Mouse (Mus musculus) liver, postnatal 0 days (tissue): ENCODE measurements around the gene Kif1bp.

Source experiments
- CTCF ChIP-seq: sonication (generic); IDR thresholded peaks from 2 replicates; pipeline ENCODE4 v1.5.1; 2016; ENCODE audit warnings: antibody characterized with exemption, low read depth
- EP300 ChIP-seq: IDR thresholded peaks from 2 replicates; pipeline ENCODE4 v1.6.1; 2016; ENCODE audit warnings: antibody characterized with exemption, low read depth, mild to moderate bottlenecking

DNA sequence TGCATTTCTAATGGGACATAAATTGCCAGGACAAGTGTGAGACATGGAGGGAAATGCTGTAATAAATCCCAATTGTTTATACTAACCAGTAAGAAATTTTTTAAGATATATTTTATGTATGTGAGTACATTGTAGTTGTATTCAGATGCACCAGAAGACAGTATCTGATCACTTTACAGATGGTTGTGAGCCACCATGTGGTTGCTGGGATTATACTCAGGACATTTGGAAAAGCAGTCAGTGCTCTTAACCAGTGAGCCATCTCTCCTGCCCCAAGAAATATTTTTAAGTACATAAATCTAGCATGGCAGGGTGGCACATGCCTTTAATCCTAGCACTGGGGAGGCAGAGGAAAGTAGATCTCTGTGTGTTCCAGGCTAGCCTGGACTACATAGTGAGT is 32.5 kb downstream of the Kif1bp start:
- no peak for TF ChIP-seq CTCF
- no peak for TF ChIP-seq EP300
